Mouse (Mus musculus) mature B cell (primary cell): ENCODE measurements around the gene Trio.

ENCODE experiments used
- in situ Hi-C: fragments of 300-500 bp; cut with MboI; formaldehyde crosslinking; loops from 2 replicates; pipeline ENCODE4 v1.14.3; 2019

The Trio gene

DNA sequence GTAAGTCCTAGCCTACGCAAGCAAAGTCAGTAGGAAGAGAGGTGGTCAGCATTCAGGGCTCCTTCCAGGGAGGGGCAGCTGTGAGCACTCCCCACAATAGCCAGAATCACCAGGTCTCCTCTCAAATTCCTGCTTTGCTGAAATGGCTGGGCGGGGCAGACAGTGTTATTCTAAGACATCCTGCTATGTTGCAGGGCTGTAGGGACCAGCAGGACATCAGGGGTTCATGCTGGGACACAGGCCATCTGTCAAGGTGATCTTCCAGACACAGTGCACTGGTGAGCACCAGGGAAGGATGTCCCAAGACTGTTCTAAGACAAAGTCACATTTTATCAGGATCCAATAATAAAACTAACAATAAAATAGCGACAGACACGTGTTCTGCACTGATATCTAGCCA is 224.5 kb downstream of the Trio start:
- in situ Hi-C loops = no loop called here

DNA sequence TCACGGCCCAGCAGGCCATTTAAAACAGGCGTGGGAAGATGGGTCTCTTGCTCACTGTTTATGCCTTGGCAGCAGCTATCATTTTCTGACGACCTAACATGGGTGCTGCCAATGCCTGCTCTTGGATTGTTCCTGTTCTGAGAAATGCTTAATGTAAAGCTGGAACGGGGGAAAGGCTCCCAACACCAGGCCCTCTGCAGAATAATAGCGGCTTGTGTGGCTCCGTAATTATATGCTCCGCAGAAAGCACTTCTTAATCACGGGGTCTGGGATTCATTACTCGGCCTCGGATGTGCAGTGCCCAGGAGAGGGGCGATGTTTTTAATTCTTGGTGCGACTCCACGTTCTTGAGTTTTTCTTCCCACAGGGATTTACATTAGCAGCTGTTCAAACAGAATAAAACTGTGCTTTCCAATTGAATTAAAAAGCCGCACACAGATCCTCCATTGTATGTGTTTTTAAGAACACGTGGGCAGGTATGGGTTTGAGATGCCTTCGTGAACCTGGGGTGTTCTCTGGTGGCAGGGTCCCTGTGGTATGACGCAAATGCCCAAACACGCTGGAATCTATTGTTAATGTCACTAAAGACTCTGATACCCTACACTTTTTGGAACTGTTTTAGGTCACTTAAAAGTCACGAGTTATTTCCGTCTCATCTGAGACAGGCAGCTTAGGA is 228.0 kb downstream of the Trio start:
- in situ Hi-C loops = no loop called here

DNA sequence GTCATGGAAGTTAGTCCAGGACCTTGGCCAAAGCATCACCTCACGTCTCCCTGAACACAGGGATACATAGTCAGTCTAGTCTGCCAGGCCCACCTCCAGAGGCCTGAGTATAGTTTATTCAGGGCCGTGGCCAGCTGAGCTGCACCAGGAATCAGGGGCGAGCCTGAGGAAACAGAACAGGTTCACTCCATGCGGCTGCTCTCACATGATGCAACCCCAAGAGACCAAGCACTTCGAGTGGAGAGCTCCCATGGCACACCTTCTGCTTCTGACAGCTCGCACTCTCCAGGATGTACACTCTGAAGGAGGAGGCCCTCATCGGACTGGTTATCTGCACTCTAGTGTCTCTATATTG is 228.8 kb downstream of the Trio start:
- in situ Hi-C loops = no loop called here

DNA sequence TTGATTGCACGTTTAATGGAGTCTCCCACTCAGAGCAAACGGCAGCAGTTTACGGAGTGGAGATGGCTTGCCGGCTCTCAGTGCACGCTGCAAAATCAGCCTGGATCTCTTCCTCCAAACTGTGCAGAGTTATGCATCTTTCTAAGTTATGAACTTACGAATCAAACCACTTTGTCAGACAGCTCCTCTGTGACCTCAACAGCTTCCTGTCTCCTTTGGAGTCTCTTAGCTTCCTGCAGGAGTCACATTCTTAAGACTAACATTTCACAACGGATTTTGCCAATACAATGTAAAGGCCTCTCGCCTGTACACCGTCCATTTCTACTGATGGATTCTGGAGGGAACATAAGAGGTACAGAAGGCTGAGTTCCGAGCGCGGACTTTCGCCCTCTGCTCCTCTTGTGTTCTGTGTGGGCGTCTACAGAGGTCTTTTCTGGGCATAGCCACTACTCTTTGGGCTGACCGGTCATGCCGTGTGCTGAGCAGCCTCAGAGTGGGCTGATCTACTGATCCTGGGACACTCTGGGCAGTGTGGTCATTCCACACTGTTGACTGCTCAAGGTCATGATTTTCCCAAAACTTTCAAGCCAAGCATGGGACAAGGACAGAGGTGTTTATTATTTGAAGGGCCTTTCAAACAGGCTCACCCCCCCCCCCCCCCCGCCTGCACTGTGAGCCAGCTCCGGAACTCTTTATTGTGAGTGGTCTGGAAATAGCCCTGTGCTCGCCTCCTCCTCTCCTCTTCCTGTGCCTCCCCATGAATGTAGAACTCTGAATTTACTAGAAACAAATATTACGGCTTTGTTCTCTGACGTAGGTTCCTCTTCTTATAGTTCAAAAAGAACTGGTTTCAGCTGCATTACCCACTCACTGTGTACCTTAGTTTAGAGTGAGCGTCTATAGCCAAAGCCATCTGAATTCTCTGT is 229.4 kb downstream of the Trio start:
- in situ Hi-C loops = no loop called here

- in situ Hi-C loops = no loop called here
Observed at GRCm38 (mm10) chr15:27793284-27793683, 232.4 kb downstream of the Trio start.

DNA sequence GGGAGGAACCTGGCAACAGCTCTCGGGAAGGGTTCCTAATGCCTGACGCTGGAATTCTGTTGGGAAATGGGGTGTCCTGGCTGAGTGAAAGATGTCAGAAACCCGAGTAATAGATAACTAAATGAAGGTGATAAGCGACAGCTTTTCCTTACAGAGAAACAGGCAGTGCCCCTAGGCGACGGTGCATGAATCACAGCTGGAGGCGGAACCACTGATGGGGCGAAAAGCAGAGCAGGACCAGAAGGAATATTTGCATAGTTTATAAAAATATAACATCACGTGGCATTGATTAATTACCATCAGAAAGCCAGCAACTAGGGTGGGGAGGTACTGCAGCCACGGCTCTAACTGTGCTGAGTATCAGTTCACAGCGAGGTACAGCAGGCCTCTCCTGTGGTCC is 233.2 kb downstream of the Trio start:
- in situ Hi-C loops = no loop called here

DNA sequence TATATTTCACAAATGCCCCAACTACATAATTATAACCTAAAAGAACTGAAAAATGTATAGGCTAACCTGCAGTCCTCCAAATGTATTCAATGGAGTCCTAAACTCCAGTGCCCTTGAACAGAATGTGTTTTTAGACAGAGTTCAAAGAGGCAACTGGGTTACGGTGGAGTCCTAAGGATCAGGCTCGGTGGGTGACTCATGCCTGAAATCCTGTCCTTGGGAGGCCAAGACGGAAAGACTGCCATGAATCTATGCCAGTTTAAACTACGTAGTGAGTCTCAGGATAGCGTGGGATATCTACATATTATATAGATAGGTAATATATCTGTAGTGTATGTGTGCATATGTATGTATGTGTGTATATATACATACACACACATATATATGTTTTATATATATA is 234.5 kb downstream of the Trio start:
- in situ Hi-C loops = no loop called here

GRCm38 (mm10) chr15:27790699-27791098 is 234.9 kb downstream of the Trio start:
- in situ Hi-C loops = no loop called here

DNA sequence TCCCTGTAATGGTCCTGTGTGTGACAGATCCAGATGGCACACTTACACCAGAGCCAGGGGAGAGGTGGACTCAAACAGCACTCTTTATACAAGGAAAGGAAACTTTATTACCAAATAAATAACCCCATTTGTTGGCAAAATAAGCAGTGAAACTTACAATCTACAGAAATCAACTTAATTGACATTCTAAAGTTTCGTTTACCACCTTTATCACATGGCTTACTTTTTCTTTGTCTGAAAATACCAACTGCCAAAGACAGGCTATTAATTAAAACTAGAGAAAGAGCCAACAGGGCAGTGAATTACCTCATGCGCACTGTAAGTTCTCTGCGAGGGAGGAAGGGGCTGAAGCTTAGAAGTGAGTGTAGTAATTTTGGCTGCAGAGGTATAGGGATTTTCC is 236.3 kb downstream of the Trio start:
- in situ Hi-C loops = no loop called here

- in situ Hi-C loops = no loop called here
Observed at GRCm38 (mm10) chr15:27788122-27788759, 237.4 kb downstream of the Trio start.

- in situ Hi-C loops = no loop called here
Observed at GRCm38 (mm10) chr15:27787151-27787550, 238.5 kb downstream of the Trio start.

DNA sequence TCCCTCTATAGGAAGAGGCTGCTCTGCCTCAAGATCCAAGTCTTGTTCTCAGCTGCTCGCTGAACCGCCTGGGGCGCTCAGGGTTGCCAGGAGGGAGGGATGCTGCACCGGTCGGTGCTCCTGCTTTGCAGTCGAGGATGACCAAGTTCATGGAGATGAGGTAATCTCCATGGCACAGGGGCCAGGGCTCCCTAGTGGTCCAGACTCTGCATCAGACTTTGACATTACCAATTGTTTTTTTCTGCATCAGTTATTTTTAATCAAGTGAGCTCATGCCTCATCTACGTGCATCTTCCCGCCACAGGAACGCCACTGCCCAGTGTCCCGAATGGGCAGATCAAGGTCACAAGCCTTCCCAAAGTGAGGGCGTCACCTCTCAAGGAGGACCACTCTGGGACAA is 239.2 kb downstream of the Trio start:
- in situ Hi-C loops = no loop called here

DNA sequence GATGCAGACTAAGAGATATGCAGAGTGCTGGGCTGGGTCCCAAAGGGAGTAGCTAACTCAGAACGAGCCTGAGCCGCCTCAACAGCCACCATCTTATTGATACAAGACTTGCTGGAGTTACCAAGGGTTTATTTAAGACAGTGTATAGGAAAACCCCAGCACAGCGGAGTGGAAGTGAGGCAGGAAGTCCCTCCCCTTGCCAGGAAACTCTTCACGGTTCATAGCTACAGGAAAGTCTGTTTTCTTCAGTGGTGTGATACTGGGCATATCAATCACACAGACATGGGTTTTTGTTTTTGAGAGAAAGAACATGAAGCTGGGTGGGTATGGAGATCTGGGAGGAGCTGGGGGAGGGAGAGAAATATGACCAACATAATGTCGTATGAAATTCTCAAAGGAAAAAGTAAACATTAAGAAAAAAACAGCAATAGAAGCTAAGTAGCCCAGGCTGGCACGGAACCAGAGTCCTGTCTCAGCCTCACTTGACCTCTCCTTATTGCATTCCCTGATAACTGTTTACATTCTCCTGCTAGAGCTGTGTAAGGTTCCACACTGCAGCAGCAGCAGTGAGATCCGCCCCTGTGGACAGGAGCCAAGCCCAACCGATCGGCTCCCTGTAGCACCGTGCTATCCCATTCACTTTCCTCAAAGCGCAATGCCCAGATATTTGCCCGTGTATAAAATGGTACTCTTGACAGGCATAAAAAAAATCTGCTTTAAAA is 240.2 kb downstream of the Trio start:
- in situ Hi-C loops = no loop called here

- in situ Hi-C loops = no loop called here
Observed at GRCm38 (mm10) chr15:27784126-27784563, 241.5 kb downstream of the Trio start.

DNA sequence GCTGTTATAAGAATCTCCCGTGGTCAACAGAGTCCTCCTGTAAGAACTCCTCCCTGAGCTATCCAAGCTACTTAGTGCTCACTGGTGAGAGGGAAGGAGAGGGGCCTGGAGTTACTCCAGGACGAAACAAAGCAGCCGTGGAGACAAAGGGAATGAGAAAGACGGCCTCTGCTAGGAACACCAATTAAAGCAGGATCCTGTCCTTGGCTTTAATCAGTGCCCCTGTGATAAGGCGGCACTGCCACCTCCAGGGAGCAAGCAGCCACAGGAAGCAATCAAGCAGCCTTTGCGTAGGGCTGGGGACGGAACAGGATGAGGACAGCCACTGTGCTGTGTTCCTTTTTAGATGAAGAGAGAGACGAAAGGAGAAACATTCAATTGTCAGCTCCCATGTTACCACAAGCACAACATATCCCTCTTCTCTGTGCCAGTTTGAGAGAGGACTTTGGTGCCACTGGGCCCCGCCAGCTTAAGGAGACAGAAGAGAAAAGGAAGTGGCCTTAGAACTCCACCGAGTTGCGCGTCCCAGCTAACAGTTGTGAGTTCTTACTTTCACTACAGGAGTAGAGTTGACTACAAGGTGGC is 242.0 kb downstream of the Trio start:
- in situ Hi-C loops = no loop called here

DNA sequence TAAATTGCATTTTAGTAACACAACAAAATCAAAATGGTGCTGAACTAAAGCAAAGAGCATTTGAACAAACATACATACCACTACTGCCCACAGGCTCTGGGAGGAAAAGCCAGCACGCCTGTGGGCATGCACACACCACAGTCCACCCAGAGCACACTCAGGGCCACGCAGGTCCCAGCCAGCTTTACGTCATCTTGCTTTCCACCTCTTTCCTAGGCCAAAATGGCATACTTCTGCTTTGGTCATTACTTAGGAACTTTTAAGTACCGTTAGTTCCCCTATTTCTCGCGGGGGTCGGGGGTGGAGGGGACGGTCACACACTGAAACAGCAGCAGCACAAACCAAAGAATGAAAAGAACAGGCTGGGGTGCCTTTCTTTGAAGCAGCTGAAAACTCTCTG is 242.6 kb downstream of the Trio start:
- in situ Hi-C loops = no loop called here

- in situ Hi-C loops = no loop called here
Observed at GRCm38 (mm10) chr15:27782383-27783036, 243.1 kb downstream of the Trio start.

GRCm38 (mm10) chr15:27779827-27780226 is 245.8 kb downstream of the Trio start:
- in situ Hi-C loops = no loop called here

DNA sequence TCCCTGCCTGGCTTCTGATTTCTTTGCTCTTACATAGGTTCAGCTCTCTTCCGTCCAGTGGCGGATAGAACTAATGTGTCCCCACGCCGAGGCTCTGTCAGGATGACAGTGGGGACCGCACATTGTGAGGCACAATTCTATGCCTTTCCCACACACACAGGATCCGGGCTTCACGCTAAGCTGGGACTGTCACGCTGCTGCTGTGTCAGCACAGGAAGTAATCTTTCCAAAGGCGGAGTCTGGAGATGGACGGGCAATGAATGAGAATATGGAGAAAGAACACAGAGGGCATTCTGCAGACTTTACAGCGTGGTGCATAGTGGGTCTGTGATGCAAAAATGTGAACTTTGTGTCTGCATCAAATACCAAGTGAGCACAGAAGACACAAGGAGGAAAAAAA is 246.2 kb downstream of the Trio start:
- in situ Hi-C loops = no loop called here

DNA sequence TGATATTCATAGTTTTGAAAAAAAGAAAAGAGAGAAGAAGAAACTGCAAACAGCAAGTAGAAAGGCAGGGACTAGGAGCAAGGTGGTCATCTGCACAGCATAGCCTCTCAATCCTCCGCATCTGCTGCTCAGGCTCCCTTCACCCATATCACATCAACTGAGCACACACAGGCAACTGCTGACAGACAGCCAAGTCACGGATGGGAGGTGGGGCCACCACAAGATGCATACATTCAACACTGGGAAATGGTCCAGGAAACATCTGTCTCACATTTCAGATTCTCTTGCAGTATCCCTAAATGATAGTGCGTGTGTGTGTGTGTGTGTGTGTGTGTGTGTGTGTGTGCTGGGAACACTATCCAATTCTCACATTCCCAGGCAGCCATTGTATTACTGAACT is 247.4 kb downstream of the Trio start:
- in situ Hi-C loops = no loop called here

- in situ Hi-C loops = no loop called here
Observed at GRCm38 (mm10) chr15:27777455-27778190, 248.0 kb downstream of the Trio start.
